Mouse (Mus musculus): ENCODE results near the gene Zmiz1. TPM values are rescaled to one million over a fixed set of nuclear protein-coding genes. Genes with fewer than 3 reads are reported as not detected.

The Zmiz1 gene
- polyA plus RNA-seq, 1 experiment = 52.6 TPM

DNA sequence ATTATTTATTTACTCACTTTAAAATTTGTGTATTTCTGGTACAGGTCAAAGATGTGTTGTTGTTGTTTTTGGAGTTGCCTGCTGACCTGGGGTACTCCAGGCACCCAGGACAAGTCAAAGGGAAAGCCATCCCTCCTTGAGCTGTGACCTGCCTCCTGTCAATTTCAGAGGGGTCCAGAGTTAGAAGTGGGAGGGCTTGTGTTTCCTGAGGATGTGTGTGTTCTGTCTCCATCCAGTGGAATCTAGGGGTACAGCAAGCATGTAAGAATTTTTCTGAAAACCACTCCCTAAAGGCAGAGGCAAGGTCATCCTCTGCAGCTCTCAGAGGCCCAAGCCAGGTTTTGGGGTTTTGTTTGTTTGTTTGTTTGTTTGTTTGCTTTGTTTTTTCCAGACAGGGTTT, 243.0 kb downstream of the Zmiz1 start:
- no peaks in the 10 kb centered on the region for H3K4me1 ChIP-seq (ENCODE audit: control insufficient read depth, insufficient read depth, low read length)
- TF ChIP-seq CTCF (IDR thresholded peaks at IDR 0.05; ENCODE audit: insufficient read depth, low read length) (0 out of 2 replicates have a peak, but pooled peaks have one; percentile 7), POLR2A (IDR thresholded peaks at IDR 0.05; ENCODE audit: borderline replicate concordance, extremely low read depth, low read depth, low read length) (no peak)
- no peak overlapping the region for H3K4me3 ChIP-seq (replicated peaks; ENCODE audit: extremely low read depth, low read depth, low read length)
- DNase-seq = no peak

DNA sequence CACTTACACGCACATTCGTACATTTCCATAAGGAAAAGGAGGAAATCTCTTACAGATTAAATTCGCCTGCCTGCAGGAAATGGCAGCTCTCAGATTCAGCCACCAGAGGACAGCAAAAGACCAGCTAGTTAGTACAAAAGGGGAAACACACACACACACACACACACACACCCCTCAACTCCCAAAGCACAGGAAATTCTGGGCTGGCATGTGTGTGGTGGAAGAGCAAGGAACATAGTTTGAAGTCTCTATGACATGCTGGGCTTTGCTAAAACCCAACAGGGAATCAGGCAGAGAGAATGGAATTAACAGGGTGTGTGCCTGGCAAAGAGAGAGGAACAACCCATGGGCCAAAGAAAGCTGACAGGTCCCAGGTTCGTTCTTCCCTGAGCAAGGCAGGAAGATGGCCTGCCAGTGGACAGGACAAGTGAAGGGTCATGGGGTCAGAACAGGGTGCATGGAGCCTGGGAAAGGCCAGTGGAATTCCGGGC, 248.8 kb downstream of the Zmiz1 start:
- WGBS = 32% methylated on average over 5 of the region's 5 CpGs
- Histone ChIP-seq H3K4me3 (replicated peaks; ENCODE audit: extremely low read depth, low read depth, low read length) (no peak overlapping the region), H3K4me1 (ENCODE audit: control insufficient read depth, insufficient read depth, low read length) (peaks cover 16% of the 10 kb centered on the region)
- TF ChIP-seq POLR2A (IDR thresholded peaks at IDR 0.05; ENCODE audit: borderline replicate concordance, extremely low read depth, low read depth, low read length) (no peak), CTCF (IDR thresholded peaks at IDR 0.05; ENCODE audit: insufficient read depth, low read length) (peak; percentile 62)
- no peak for DNase-seq

DNA sequence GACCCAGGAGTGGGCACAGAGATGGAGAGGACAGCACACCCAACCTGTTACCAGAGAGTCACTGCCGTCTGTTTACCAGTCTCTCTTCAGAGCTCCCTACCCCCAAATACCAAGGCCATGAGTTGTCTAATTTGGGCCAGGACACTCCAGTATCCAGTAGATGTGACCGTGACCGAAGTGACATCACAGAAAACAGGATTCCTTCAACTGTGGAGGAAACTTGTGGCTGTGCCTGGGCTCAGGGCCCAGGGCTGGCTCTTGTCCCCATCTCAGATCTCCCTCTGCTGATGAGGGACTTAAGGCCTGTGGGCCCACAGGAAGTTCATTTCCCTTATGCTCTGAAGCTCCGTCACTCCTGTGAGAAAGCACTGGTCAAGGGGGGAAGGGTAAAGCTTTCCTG, 249.5 kb downstream of the Zmiz1 start:
- no peak overlapping the region for H3K4me3 ChIP-seq (replicated peaks; ENCODE audit: extremely low read depth, low read depth, low read length)
- peaks cover 16% of the 10 kb centered on the region for H3K4me1 ChIP-seq (ENCODE audit: control insufficient read depth, insufficient read depth, low read length)
- WGBS = 37% methylated on average over 4 of the region's 4 CpGs
- DNase-seq = no peak
- TF ChIP-seq CTCF (IDR thresholded peaks at IDR 0.05; ENCODE audit: insufficient read depth, low read length) (no peak), POLR2A (IDR thresholded peaks at IDR 0.05; ENCODE audit: borderline replicate concordance, extremely low read depth, low read depth, low read length) (no peak)

DNA sequence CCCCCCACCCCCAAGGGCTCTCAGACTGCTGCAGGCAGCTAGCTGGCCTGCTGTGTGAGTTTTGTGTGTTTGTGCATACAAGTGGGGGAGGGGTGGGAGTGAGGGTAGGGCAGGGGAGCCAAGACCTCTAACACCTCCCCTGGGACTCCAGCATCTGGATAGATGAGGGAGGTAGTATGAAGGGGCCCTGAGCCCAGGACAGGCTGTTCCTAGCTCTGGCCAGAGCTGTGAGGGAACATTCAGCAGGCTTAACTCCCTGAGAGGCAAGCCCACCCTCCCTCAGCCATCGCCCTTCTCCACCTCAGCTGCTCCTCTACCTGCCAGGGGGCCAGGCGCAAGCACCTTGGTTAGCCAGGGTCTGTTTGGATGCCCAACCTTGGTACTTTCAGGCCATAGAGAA, 249.9 kb downstream of the Zmiz1 start:
- no peak for DNase-seq
- TF ChIP-seq POLR2A (IDR thresholded peaks at IDR 0.05; ENCODE audit: borderline replicate concordance, extremely low read depth, low read depth, low read length) (no peak), CTCF (IDR thresholded peaks at IDR 0.05; ENCODE audit: insufficient read depth, low read length) (no peak)
- 76% methylated on average over 2 of the region's 2 CpGs for whole genome bisulfite sequencing
- peaks cover 16% of the 10 kb centered on the region for H3K4me1 ChIP-seq (ENCODE audit: control insufficient read depth, insufficient read depth, low read length)
- no peak overlapping the region for H3K4me3 ChIP-seq (replicated peaks; ENCODE audit: extremely low read depth, low read depth, low read length)

DNA sequence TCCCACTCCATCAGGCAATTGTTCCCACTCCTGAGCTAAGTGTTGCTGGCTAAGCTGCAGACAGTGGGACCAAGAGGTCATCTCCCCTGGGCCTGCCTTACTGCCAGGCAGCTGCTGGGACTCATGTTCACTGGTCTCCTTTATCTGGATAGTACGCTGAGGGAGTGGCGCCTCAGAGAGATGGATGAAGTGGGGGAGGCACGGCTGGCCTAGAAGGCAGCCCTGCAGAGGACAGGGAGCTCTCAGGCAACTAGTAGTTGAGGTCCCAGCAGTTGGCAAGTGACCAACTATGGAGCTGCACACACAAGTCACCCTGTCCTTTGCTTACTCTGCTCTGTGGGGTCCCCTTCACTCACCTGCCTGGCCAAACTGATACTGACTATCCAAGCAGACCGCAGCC, 251.1 kb downstream of the Zmiz1 start:
- Histone ChIP-seq H3K4me1 (ENCODE audit: control insufficient read depth, insufficient read depth, low read length) (peaks cover 16% of the 10 kb centered on the region), H3K4me3 (replicated peaks; ENCODE audit: extremely low read depth, low read depth, low read length) (no peak overlapping the region)
- TF ChIP-seq POLR2A (IDR thresholded peaks at IDR 0.05; ENCODE audit: borderline replicate concordance, extremely low read depth, low read depth, low read length) (no peak), CTCF (IDR thresholded peaks at IDR 0.05; ENCODE audit: insufficient read depth, low read length) (no peak)
- DNase-seq = no peak
- WGBS = 58% methylated on average over 4 of the region's 4 CpGs

DNA sequence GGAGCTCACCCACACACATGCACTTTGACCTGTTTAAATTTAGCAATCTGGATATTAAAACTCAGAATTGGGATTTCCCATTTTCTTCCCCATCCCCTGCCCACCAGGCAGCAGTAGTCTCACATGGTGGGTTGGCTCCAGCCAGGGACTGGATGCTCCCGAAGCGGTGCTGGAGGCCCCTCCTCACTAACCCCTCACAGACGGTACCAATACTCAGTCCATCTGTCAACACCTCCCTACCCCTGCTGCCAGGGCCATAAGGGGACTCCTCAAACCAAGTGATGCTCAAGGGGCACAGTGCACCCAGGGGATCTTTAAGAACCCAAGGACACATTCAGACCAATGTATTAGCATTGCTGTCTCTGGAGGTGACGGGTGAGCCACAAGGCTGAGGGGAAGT, 251.7 kb downstream of the Zmiz1 start:
- Histone ChIP-seq H3K4me1 (ENCODE audit: control insufficient read depth, insufficient read depth, low read length) (peaks cover 16% of the 10 kb centered on the region), H3K4me3 (replicated peaks; ENCODE audit: extremely low read depth, low read depth, low read length) (no peak overlapping the region)
- 60% methylated on average over 4 of the region's 4 CpGs for WGBS
- no peak for TF ChIP-seq POLR2A (IDR thresholded peaks at IDR 0.05; ENCODE audit: borderline replicate concordance, extremely low read depth, low read depth, low read length)
- TF ChIP-seq CTCF (IDR thresholded peaks at IDR 0.05; ENCODE audit: insufficient read depth, low read length) = no peak
- no peak for DNase-seq

DNA sequence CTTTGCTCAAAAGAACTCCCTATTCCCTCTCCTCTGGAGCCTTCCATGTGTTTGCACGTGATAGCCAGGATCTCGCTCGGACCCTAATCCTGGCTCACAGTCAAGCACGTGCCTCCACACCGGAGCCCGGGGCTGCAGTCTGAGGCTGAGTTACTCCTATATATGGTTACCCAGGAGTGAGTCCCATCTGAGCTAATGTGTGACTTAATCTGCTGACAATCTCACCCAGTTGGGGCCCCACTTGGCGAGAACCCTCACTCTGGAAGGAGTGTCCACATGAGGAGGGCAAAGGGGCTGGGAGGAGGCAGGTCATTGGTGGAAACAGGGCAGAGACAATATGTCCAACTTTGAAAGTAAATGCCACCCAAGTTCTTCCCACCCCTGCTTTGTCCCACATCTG, 252.2 kb downstream of the Zmiz1 start:
- no peak for DNase-seq
- peaks cover 16% of the 10 kb centered on the region for H3K4me1 ChIP-seq (ENCODE audit: control insufficient read depth, insufficient read depth, low read length)
- H3K4me3 ChIP-seq (replicated peaks; ENCODE audit: extremely low read depth, low read depth, low read length) = no peak overlapping the region
- 54% methylated on average over 7 of the region's 7 CpGs for WGBS
- no peak for TF ChIP-seq CTCF (IDR thresholded peaks at IDR 0.05; ENCODE audit: insufficient read depth, low read length)

DNA sequence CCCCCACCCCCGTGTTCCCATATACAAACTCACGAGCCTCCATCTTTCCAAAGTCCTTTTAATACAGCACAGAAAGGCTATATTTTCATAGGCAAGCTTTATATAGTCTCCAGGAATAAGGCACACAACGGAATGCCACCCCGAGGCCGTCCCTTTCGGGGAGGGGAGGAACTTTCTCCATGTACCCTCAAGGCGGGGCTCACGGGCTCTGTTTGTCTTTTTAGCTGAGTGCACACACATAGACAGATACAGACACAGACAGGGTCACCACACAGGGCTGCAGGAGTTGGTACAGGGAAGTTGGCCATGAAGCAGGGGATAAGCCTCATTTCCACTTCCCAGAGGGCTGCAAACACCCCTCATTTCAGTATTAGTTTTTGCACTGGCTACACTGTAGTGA, 252.6 kb downstream of the Zmiz1 start:
- no peak for TF ChIP-seq POLR2A (IDR thresholded peaks at IDR 0.05; ENCODE audit: borderline replicate concordance, extremely low read depth, low read depth, low read length)
- TF ChIP-seq CTCF (IDR thresholded peaks at IDR 0.05; ENCODE audit: insufficient read depth, low read length) = no peak
- WGBS = 52% methylated on average over 8 of the region's 8 CpGs
- H3K4me3 ChIP-seq (replicated peaks; ENCODE audit: extremely low read depth, low read depth, low read length) = no peak overlapping the region
- H3K4me1 ChIP-seq (ENCODE audit: control insufficient read depth, insufficient read depth, low read length) = peaks cover 16% of the 10 kb centered on the region
- no peak for DNase-seq

DNA sequence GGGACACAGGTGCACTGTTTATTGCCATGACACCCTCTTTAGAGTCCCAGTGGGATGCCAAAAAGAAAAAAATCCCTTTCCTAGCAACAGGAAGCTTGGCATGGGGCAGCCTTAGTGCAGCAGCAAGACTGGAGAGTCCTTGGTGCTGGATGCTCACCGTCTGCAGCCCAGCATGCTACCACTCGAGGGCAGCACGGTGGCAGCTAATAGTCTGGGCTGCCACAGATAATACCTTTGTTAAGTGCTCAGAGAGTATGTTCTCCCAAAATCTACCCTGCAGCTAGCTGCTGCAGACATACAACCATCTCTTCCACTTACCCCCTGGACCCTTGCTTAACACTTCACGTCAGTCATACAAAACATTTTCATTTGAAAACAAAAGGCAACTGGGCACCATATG, 254.5 kb downstream of the Zmiz1 start:
- WGBS = 33% methylated on average over 4 of the region's 4 CpGs
- peak; percentile 49 for TF ChIP-seq CTCF (IDR thresholded peaks at IDR 0.05; ENCODE audit: insufficient read depth, low read length)
- TF ChIP-seq POLR2A (IDR thresholded peaks at IDR 0.05; ENCODE audit: borderline replicate concordance, extremely low read depth, low read depth, low read length) = no peak
- no peak for DNase-seq
- H3K4me3 ChIP-seq (replicated peaks; ENCODE audit: extremely low read depth, low read depth, low read length) = no peak overlapping the region
- peaks cover 11% of the 10 kb centered on the region for H3K4me1 ChIP-seq (ENCODE audit: control insufficient read depth, insufficient read depth, low read length)

Other genes with a start within 250 kb of the Zmiz1 start
- 28.9 and 32.4 TPM in 2 replicates for gene Ppif, start 235.0 kb downstream of the Zmiz1 start, polyA plus RNA-seq (2012; rRNA removed)